Mouse (Mus musculus) lung, postnatal 0 days (tissue): Measurements from ENCODE around the gene Klhl12.
A peak's percentile ranks its signal among the peaks of the same experiment; 100 is the strongest.

Experiments
- CTCF ChIP-seq: IDR thresholded peaks from 2 replicates; pipeline ENCODE4 v1.5.1; 2016; ENCODE audit warnings: antibody characterized with exemption, mild to moderate bottlenecking
- EP300 ChIP-seq: IDR thresholded peaks from 2 replicates; pipeline ENCODE4 v1.6.1; 2016; ENCODE audit warnings: antibody characterized with exemption, mild to moderate bottlenecking, control low read depth

DNA sequence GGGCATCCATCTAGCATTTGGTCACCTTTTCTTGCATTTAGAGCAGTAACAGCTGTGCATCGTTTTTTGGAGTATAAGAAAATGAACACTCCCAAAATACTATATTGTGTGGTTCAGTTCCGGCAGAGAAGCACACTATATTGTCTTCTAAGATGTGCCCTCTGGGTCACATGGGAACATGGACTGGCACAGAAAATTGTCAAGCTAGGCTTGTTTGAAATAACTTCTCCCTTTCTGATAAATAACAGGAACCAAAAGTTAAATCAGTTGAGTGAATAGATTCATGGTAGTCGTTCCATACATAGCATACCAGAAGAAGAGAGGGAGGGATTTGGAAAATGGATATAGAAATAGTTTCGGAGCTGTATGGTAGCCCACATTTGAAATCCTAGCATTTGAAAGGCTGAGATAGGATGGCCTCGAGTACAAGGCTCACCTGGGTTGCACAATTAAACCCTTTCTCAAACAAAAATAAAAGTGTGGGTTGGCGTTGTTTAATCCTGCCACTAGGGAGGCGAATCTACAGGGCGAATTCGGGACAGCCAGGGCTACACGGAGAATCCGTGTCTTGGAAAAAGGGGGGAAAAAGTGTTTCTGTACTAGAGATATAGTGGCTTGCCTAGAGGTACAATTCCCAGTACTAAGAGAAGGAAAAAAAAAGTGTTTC is 40.7 kb upstream of the Klhl12 start:
- 0 out of 2 replicates have a peak, but pooled peaks have one; percentile 29 for TF ChIP-seq EP300
- peak; percentile 62 for TF ChIP-seq CTCF
